Mouse (Mus musculus): ENCODE measurements around the gene P2ry6. TPM values are rescaled to one million over a fixed set of nuclear protein-coding genes. Genes with fewer than 3 reads are reported as not detected.
A peak's percentile ranks its signal among the peaks of the same experiment; 100 is the strongest.

P2ry6 gene
- polyA plus RNA-seq, 1 experiment from 2014 or later, result 1.8 TPM

DNA sequence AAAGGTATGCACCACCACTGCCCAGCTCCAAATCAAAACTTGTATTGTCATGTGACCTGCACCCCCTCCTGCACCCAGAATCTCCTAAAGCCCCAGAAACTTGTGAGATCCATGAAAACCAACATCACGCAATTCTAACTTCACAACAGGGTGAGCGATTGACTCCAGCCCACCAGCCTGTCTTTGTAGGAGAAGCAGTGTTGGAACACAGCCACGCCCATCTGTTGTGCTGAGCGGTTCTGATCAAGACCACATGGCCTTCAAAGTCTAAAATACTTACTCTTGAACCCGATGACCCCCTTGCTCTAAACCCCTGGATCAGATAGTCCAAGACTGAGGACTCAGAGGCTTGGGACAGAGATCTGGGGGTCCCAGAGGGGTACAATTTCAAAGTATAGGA lies 25.2 kb upstream of the P2ry6 start:
- 83% methylated on average over 5 of the region's 5 CpGs for WGBS

DNA sequence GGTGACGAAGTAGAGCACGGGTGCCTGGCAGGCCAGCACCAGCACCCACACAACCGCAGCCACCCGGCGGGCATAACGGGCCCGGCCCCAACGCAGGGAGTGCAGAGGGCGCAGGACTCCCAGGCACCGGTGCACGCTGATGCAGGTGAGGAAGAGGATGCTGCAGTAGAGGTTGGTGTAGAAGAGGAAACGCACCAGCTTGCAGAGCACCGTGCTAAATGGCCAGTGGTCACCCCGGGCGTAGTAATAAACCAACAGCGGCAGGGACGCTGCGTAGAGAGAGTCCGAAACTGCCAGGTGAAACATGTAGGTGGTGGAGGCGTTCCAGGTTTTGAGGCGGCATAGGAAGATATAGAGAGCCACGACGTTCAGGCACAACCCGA lies 24.1 kb upstream of the P2ry6 start:
- Histone ChIP-seq H3K27ac (replicated peaks) (no peak overlapping the region), H3K36me3 (no peaks in the 10 kb centered on the region), H3K9me3 (replicated peaks) (no peaks in the 10 kb centered on the region), H3K4me1 (peaks cover 2% of the 10 kb centered on the region), H3K4me3 (no peak overlapping the region), H3K27me3 (ENCODE audit: low read depth, poor library complexity, severe bottlenecking) (peaks cover 9% of the 10 kb centered on the region; the same call in 1 of the 2 replicates)
- no peak for DNase-seq (ENCODE audit: low spot score)
- WGBS, result 93% methylated on average over 24 of the region's 24 CpGs

More for the DNA sequence above, 25.2 kb upstream of the P2ry6 start:
- Histone ChIP-seq H3K27ac (replicated peaks) (no peak overlapping the region), H3K4me1 (no peaks in the 10 kb centered on the region), H3K9me3 (replicated peaks) (no peaks in the 10 kb centered on the region), H3K4me3 (no peak overlapping the region), H3K36me3 (no peaks in the 10 kb centered on the region), H3K27me3 (ENCODE audit: low read depth, poor library complexity, severe bottlenecking) (peaks cover 9% of the 10 kb centered on the region; the same call in 1 of the 2 replicates)
- no peak for DNase-seq (ENCODE audit: low spot score)

DNA sequence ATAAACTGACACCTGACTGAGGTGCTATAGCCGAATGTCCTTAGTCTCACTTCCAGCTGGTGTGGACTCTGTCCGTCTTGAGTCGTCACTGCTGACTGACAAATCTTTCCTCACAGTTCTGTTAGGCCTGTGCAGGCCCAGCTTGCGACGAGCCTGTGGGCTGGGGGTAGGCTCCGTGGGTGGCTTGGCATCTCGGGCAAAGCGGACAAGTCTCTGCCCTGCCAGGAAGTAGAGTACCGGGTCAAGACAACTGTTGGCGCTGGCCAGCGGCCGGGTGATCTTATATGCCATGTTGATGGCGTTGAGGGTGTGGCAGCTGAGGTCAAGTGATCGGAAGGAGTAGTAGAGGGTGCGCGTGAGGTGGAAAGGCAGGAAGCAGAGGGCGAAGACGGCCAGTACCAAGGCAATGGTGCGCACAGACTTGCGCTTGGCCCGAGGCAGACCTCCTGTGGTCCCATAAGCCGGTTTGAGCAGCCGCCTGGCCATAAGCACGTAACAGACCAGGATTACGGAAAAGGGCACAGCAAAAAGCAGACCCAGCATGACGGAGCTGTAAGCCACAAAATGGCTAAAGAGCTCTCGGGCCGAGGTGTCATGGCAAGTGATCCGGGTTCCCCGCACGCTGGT lies 23.6 kb upstream of the P2ry6 start:
- no peaks in the 10 kb centered on the region for H3K9me3 ChIP-seq (replicated peaks)
- WGBS, result 86% methylated on average over 31 of the region's 31 CpGs

DNA sequence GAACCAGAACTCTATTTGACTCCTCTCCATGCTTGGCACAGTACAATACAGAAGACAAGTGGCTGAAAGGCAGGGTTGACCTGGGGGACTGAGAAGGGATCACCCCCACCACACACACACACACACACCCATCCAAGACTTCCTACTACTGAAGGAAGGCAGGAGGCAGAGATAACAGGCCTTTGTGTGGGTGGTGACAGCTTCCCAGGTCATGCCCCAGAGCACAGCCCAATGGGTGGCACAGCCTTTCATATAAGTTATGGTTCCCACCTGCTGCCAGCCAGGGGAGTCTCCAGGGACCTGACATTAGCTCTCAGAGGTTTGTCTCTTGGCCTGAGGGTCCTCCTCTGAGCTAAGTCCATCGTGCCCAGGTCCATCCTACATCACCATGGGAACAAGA lies 22.8 kb upstream of the P2ry6 start:
- peaks cover 9% of the 10 kb centered on the region for H3K4me1 ChIP-seq
- H3K27me3 ChIP-seq (ENCODE audit: low read depth, poor library complexity, severe bottlenecking), result peaks cover 9% of the 10 kb centered on the region; the same call in 1 of the 2 replicates
- H3K4me3 ChIP-seq, result no peak overlapping the region
- 73% methylated on average over 1 of the region's 1 CpGs for WGBS
- no peak for DNase-seq (ENCODE audit: low spot score)
- H3K9me3 ChIP-seq (replicated peaks), result no peaks in the 10 kb centered on the region
- H3K27ac ChIP-seq (replicated peaks), result no peak overlapping the region
- no peaks in the 10 kb centered on the region for H3K36me3 ChIP-seq

More for the DNA sequence above, 23.6 kb upstream of the P2ry6 start:
- no peak overlapping the region for H3K4me3 ChIP-seq
- no peak for DNase-seq (ENCODE audit: low spot score)
- peaks cover 7% of the 10 kb centered on the region for H3K4me1 ChIP-seq
- H3K27ac ChIP-seq (replicated peaks), result no peak overlapping the region
- no peaks in the 10 kb centered on the region for H3K36me3 ChIP-seq
- H3K27me3 ChIP-seq (ENCODE audit: low read depth, poor library complexity, severe bottlenecking), result peaks cover 9% of the 10 kb centered on the region; the same call in 1 of the 2 replicates

DNA sequence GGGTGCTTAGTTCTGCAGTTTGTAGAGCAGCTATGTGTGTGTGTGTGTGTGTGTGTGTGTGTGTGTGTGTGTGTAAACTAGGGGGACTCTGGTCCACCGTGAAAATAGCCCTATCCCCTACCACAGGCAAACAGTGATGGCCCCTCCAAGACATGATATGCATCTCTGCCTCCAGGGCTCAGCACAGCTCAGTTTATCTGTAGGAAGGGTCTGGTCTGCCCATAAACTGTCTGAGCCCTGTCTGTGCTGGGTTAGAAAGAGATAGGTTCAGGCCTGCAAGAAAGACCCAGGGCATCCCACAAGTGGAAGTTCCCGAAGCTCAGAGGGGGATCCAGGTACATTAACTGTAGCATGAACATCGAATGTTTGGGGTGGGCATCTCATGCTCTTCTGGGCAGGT lies 21.5 kb upstream of the P2ry6 start:
- WGBS, result 91% methylated on average over 3 of the region's 3 CpGs
- no peak overlapping the region for H3K27ac ChIP-seq (replicated peaks)
- H3K36me3 ChIP-seq, result no peaks in the 10 kb centered on the region
- H3K27me3 ChIP-seq (ENCODE audit: low read depth, poor library complexity, severe bottlenecking), result peaks cover 9% of the 10 kb centered on the region; the same call in 1 of the 2 replicates
- H3K4me3 ChIP-seq, result no peak overlapping the region
- peaks cover 11% of the 10 kb centered on the region for H3K4me1 ChIP-seq
- H3K9me3 ChIP-seq (replicated peaks), result no peaks in the 10 kb centered on the region
- no peak for DNase-seq (ENCODE audit: low spot score)

DNA sequence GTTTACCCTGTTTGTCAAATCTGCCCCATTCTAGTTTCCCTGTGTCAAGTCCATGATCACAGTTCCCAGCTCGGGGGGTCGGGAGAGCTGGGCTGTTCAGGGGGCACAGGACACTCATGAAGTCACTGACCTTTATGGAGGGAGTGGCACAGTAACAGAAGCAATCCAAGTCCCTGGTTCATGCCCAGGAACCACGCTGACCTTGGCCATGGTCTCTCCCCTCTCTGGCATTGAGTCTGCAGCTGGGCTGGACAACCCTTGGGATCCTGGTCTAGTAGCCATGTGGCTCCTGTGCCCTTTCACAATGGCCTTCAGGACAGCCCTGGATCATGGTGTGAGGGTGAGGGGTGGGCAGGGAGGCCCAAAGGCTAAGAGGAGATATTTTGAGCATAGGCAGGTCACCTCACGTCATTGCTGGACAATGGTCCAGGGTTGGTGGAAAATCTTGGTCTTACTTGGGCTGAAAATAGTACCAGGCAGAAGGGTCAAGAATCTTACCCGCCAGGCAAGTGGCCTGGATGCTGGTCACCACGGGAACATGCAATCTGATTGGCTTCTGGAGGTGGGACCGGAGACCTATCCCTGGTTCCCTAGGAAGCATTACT lies 20.9 kb upstream of the P2ry6 start:
- Histone ChIP-seq H3K27me3 (ENCODE audit: low read depth, poor library complexity, severe bottlenecking) (peaks cover 9% of the 10 kb centered on the region; the same call in 1 of the 2 replicates), H3K4me3 (no peak overlapping the region), H3K4me1 (peaks cover 17% of the 10 kb centered on the region), H3K36me3 (no peaks in the 10 kb centered on the region), H3K9me3 (replicated peaks) (no peaks in the 10 kb centered on the region), H3K27ac (replicated peaks) (no peak overlapping the region)
- no peak for DNase-seq (ENCODE audit: low spot score)
- 88% methylated on average over 7 of the region's 7 CpGs for WGBS

DNA sequence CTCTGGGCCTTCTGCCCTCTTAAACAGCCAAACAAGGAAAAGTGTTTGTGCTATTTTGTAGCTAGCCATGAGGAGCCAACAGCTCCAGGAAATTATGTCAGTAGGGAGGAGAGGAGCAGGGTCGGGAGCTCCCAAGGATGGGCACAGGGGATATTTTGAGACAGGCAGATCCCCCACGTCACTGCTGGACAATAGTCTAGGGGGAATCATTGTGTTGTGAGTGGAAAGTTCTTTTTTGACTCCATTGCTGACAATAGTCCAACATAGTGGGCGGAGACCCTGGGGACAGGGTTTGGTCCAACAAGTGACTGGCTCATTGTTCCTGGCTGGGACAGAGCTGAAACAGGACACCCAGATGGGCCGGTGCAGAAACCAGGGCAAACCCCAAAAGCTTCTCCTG lies 18.7 kb upstream of the P2ry6 start:
- H3K36me3 ChIP-seq, result no peaks in the 10 kb centered on the region
- peaks cover 18% of the 10 kb centered on the region for H3K4me1 ChIP-seq
- 41% methylated on average over 4 of the region's 4 CpGs for WGBS
- DNase-seq (ENCODE audit: low spot score), result no peak
- no peak overlapping the region for H3K27ac ChIP-seq (replicated peaks)
- no peak overlapping the region for H3K4me3 ChIP-seq
- no peaks in the 10 kb centered on the region for H3K9me3 ChIP-seq (replicated peaks)
- H3K27me3 ChIP-seq (ENCODE audit: low read depth, poor library complexity, severe bottlenecking), result peaks cover 4% of the 10 kb centered on the region; the same call in 1 of the 2 replicates

DNA sequence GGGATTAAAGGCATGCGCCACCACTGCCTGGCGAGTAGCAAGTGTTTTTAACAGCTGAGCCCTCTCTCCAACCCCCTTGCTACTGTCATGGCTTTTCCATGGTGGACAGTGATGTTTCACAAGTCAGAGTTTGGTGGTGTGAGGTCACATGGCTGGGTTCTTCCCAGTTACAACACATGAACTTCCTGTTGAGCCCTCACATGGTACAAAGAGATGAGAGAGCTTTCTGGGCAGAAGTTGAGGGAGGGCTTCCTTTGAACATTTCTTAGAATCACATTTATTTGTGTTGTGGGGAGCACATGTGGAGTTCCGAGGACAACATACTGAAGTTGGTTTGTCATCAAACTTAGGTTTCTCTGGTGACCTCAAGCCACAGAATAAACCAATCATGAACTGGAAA lies 17.5 kb upstream of the P2ry6 start:
- Histone ChIP-seq H3K4me3 (no peak overlapping the region), H3K9me3 (replicated peaks) (no peaks in the 10 kb centered on the region)
- WGBS, result 90% methylated on average over 3 of the region's 3 CpGs

DNA sequence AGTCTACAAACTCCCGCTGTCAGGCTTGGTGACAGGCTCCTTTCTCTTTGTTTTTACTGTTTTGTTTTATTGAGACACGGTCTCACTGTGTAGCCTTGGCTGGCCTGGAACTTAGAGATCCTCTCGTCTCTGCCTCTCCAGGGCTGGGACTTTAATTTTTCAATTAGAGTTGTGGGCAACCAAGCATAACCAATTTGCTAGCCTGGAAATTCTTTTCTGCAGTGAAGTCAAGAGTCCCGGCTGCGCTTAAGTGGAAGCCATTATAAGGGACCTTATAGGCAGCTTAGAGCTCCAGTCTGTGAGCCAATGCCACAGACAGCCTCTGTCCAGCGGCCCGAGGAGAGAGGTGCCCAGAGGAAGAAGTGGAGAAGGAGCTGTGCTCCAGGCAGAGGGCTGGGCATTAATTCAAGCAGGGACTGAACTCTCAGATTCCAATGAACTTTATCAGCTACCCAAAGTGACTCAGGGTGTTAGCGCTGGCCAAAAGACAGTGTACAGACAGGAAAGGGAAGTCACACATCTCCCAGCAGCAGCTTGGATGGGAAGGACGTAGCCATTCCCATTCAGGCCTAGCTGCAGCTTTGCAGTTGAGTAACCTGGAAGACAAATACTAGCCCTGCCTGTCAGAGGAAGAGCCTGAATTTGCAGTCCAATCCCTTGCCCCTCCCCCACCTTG lies 16.3 kb upstream of the P2ry6 start:
- WGBS, result 45% methylated on average over 9 of the region's 9 CpGs
- Histone ChIP-seq H3K4me1 (peaks cover 18% of the 10 kb centered on the region), H3K4me3 (no peak overlapping the region), H3K27ac (replicated peaks) (0 out of 2 replicates have a peak overlapping the region, but pooled peaks have one; percentile 1), H3K36me3 (no peaks in the 10 kb centered on the region), H3K9me3 (replicated peaks) (no peaks in the 10 kb centered on the region), H3K27me3 (ENCODE audit: low read depth, poor library complexity, severe bottlenecking) (peaks cover 15% of the 10 kb centered on the region)
- no peak for DNase-seq (ENCODE audit: low spot score)

More for the DNA sequence above, 17.5 kb upstream of the P2ry6 start:
- DNase-seq (ENCODE audit: low spot score), result no peak
- no peak overlapping the region for H3K27ac ChIP-seq (replicated peaks)
- H3K27me3 ChIP-seq (ENCODE audit: low read depth, poor library complexity, severe bottlenecking), result peaks cover 8% of the 10 kb centered on the region
- peaks cover 18% of the 10 kb centered on the region for H3K4me1 ChIP-seq
- no peaks in the 10 kb centered on the region for H3K36me3 ChIP-seq

DNA sequence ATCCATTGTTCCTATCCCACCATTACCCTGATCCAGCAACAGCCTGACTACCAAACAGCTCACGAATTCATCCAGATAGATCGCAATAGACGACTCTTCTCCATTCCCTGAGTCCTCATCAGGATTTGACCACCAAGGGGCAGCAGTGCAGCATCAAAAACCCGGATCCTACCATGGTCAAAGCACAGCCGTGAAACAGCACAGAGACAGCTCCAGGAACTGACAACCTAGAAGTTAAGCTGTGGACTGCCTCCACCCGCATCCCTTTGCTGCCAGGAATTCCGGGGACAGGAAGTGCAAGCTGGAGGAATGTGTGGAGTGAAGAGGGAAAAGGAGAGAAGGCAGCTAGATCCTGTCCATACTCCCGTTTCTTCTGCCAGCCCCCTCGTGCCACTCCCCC lies 13.6 kb upstream of the P2ry6 start:
- 28% methylated on average over 9 of the region's 9 CpGs for WGBS
- H3K36me3 ChIP-seq, result no peaks in the 10 kb centered on the region
- H3K4me1 ChIP-seq, result peaks cover 25% of the 10 kb centered on the region
- H3K4me3 ChIP-seq, result no peak overlapping the region
- H3K27ac ChIP-seq (replicated peaks), result no peak overlapping the region
- H3K27me3 ChIP-seq (ENCODE audit: low read depth, poor library complexity, severe bottlenecking), result peaks cover 15% of the 10 kb centered on the region
- H3K9me3 ChIP-seq (replicated peaks), result no peaks in the 10 kb centered on the region
- peak; percentile 61 for DNase-seq (ENCODE audit: low spot score)

DNA sequence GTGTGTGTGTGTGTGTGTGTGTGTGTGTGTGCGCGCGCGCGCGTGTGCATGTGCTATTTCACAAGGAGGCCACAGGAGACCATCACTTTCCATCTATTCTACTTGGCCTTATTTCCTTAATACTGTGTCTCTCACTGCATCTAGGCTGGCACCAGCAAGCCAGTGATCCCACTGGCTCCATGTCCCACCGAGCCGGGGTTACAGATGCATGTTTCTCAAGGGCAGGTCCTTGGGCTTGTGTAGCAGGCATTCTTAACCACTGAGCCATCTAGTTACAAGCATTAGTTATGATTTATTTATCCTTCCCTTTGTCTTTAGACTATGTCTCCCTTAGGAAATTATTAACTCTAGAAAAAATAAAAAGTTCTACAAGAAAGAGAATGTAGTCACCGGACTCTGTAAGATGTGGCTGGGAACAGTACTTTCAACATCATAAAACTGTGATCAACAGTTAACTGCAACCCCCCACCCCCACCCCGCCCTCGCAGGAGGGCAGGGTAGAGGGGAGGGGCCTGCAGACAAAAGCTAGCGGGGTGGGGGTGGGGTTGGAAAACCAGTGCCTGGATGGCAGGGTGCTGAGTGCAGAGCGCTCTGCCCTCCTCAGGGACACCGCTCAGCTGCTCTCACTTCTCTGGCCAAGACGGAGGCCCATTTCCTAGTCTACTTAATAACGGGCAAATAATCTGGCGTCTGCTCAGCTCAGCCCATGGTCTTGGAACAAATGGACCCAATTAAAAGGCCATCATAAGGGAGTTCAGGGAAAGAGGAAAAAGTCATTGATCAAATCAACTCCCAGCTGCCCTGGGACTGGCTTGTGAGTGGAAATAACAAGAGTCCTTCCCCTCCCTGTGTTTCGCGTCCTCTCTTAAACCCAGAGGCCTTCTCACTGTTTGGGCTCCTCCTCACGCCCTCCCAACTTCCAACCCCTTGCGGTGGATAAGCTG lies 10.3 kb upstream of the P2ry6 start:
- Histone ChIP-seq H3K4me1 (peaks cover 14% of the 10 kb centered on the region), H3K4me3 (no peak overlapping the region), H3K27ac (replicated peaks) (peak overlapping the region; percentile 55), H3K36me3 (no peaks in the 10 kb centered on the region), H3K9me3 (replicated peaks) (no peaks in the 10 kb centered on the region), H3K27me3 (ENCODE audit: low read depth, poor library complexity, severe bottlenecking) (peaks cover 15% of the 10 kb centered on the region)
- peak; percentile 44 for DNase-seq (ENCODE audit: low spot score)
- 38% methylated on average over 21 of the region's 21 CpGs for WGBS

DNA sequence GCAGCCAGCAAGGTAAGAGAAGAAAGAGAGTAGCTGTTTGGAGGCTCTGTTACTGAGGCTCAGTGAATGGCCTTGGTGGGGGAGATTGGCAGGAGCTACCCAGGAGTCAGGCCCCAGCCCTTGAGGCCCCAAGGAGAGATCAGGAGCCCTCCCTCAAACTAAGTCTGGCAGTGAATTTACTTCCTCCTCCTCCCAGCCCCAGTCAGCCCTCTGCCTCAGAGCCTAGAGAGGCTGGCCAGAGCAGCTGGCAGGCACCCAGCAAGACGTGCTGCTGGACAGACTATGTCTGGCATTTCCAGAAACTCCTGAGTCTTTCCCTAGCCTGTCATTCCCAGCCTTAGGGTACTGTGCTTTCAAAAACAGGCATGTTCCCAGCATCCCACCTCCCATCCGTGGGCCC lies 4.7 kb upstream of the P2ry6 start:
- no peaks in the 10 kb centered on the region for H3K36me3 ChIP-seq
- H3K4me1 ChIP-seq, result peaks cover 11% of the 10 kb centered on the region
- no peak overlapping the region for H3K4me3 ChIP-seq
- no peak for DNase-seq (ENCODE audit: low spot score)
- peaks cover 23% of the 10 kb centered on the region for H3K27me3 ChIP-seq (ENCODE audit: low read depth, poor library complexity, severe bottlenecking)
- no peak overlapping the region for H3K27ac ChIP-seq (replicated peaks)
- 52% methylated on average over 2 of the region's 2 CpGs for whole genome bisulfite sequencing
- no peaks in the 10 kb centered on the region for H3K9me3 ChIP-seq (replicated peaks)

Measured in midbrain, embryonic 10.5 days (tissue).